Comparison of ENCODE assay signal across 22 mouse cellular contexts in genomic region chr17:94735885-94736284, GRCm38 (mm10). TPM values are rescaled to one million over a fixed set of nuclear protein-coding genes. Genes with fewer than 3 reads are reported as not detected.
DNase-seq lines count a peak whose midpoint lies in the region; ATAC-seq and TF ChIP-seq lines count a peak whose summit lies in the region.
"Had no signal": no experiment of that assay in that cellular context is flagged by ENCODE, and none has a peak within 500 bp of the region (broad histone marks: within the 10 kb centered on the region; RNA-seq: fewer than 3 reads in every experiment).

No protein-coding gene starts in this region.

- TF ChIP-seq CTCF in hindbrain, postnatal 0 days (IDR thresholded peaks at IDR 0.05; ENCODE audit: low read depth) = no peak

- no peaks in the 10 kb centered on the region for H3K9me3 ChIP-seq in hindbrain, embryonic 14.5 days (ENCODE audit: control insufficient read depth, low read length)
- H3K9me3 ChIP-seq in hindbrain, postnatal 0 days (ENCODE audit: low read length) = no peaks in the 10 kb centered on the region
- no peaks in the 10 kb centered on the region for H3K9me3 ChIP-seq in midbrain, embryonic 16.5 days (replicated peaks; ENCODE audit: control insufficient read depth, low read length, poor library complexity, severe bottlenecking)
- H3K9me3 ChIP-seq: G1E; hindbrain, embryonic 15.5 days; intestine, embryonic 15.5 days had no signal

- no peak overlapping the region for H3K4me3 ChIP-seq in hindbrain, embryonic 14.5 days (replicated peaks; ENCODE audit: low read length)
- no peak overlapping the region for H3K4me3 ChIP-seq in hindbrain, postnatal 0 days (ENCODE audit: low read length)
- H3K4me3 ChIP-seq in midbrain, embryonic 16.5 days (ENCODE audit: low read depth, low read length) = no peak overlapping the region
- H3K4me3 ChIP-seq: hindbrain, embryonic 15.5 days; intestine, embryonic 15.5 days had no signal

- no peaks in the 10 kb centered on the region for H3K4me1 ChIP-seq in hindbrain, embryonic 14.5 days (replicated peaks; ENCODE audit: control insufficient read depth, insufficient read depth, low read length)
- no peaks in the 10 kb centered on the region for H3K4me1 ChIP-seq in hindbrain, postnatal 0 days (ENCODE audit: insufficient read depth, low read length)
- H3K4me1 ChIP-seq in midbrain, embryonic 16.5 days (ENCODE audit: control insufficient read depth, insufficient read depth, low read length) = no peaks in the 10 kb centered on the region
- H3K4me1 ChIP-seq: hindbrain, embryonic 15.5 days; intestine, embryonic 15.5 days had no signal

- no peak overlapping the region for H3K27ac ChIP-seq in hindbrain, embryonic 14.5 days
- H3K27ac ChIP-seq in hindbrain, postnatal 0 days = no peak overlapping the region
- no peak overlapping the region for H3K27ac ChIP-seq in midbrain, embryonic 16.5 days (ENCODE audit: low read length)
- H3K27ac ChIP-seq: hindbrain, embryonic 15.5 days; intestine, embryonic 15.5 days; kidney, postnatal 0 days; liver, embryonic 14.5 days; macrophage had no signal

- no peak overlapping the region for H3K4me2 ChIP-seq in hindbrain, embryonic 14.5 days (replicated peaks)
- H3K4me2 ChIP-seq in hindbrain, postnatal 0 days (ENCODE audit: low read depth, low read length) = no peak overlapping the region
- no peak overlapping the region for H3K4me2 ChIP-seq in midbrain, embryonic 16.5 days (ENCODE audit: low read length)
- H3K4me2 ChIP-seq: heart, embryonic 11.5 days; hindbrain, embryonic 15.5 days; intestine, embryonic 15.5 days had no signal

- no peaks in the 10 kb centered on the region for H3K27me3 ChIP-seq in hindbrain, embryonic 14.5 days (ENCODE audit: control insufficient read depth, insufficient read depth, low read length)
- no peaks in the 10 kb centered on the region for H3K27me3 ChIP-seq in hindbrain, postnatal 0 days (ENCODE audit: insufficient read depth, low read length)
- H3K27me3 ChIP-seq in midbrain, embryonic 16.5 days (ENCODE audit: control insufficient read depth, insufficient read depth, low read depth, low read length) = no peaks in the 10 kb centered on the region
- H3K27me3 ChIP-seq: hindbrain, embryonic 15.5 days; intestine, embryonic 15.5 days had no signal

- no peak for DNase-seq in hindbrain, embryonic 14.5 days (ENCODE audit: low spot score)
- no peak for DNase-seq in hindbrain, postnatal 0 days (ENCODE audit: low spot score)
- no peak for DNase-seq in B cell, adult 2 months
- DNase-seq: adrenal gland, adult 8-10 months; cerebellum, adult 8-10 months; gastrocnemius, postnatal 25 days; heart, adult 18-20 months; heart, postnatal 36 days; kidney, adult 8-10 months; layer of hippocampus, postnatal 36 days; lung, adult 2 months; lung, postnatal 10 days had no signal

- H3K9ac ChIP-seq in hindbrain, embryonic 14.5 days = no peak overlapping the region
- no peak overlapping the region for H3K9ac ChIP-seq in hindbrain, postnatal 0 days (replicated peaks; ENCODE audit: low read length)
- H3K9ac ChIP-seq in midbrain, embryonic 16.5 days (ENCODE audit: low read depth, low read length) = no peak overlapping the region
- H3K9ac ChIP-seq: hindbrain, embryonic 15.5 days; intestine, embryonic 15.5 days; liver, embryonic 14.5 days had no signal

- ATAC-seq in hindbrain, embryonic 14.5 days (ENCODE audit: low FRiP score) = peak; percentile 43; the same call in 1 of the 2 replicates
- no peak for ATAC-seq in hindbrain, postnatal 0 days
- ATAC-seq in CD4-positive, CD25-positive, alpha-beta regulatory T cell, adult 4 months = peak; percentile 25
- 0 out of 2 replicates have a peak, but pooled peaks have one; percentile 14 for ATAC-seq in common myeloid progenitor, adult 5-6 weeks (replicated peaks; ENCODE audit: low read depth, poor library complexity, severe bottlenecking)
- ATAC-seq in midbrain, embryonic 16.5 days = 0 out of 2 replicates have a peak, but pooled peaks have one; percentile 32
- ATAC-seq: intestine, embryonic 15.5 days had no signal

- H3K36me3 ChIP-seq in hindbrain, embryonic 14.5 days (replicated peaks; ENCODE audit: control insufficient read depth, insufficient read depth) = peaks cover 52% of the 10 kb centered on the region
- no peaks in the 10 kb centered on the region; the same call in 1 of the 2 replicates for H3K36me3 ChIP-seq in hindbrain, postnatal 0 days (ENCODE audit: insufficient read depth, low read length)
- no peaks in the 10 kb centered on the region for H3K36me3 ChIP-seq in midbrain, embryonic 16.5 days (ENCODE audit: control insufficient read depth, insufficient read depth, low read length)

RNA-seq across cellular contexts. Expression of gene Mettl4, which starts 13.9 kb away (rescaled TPM):
- 24.1 and 24.9 TPM in 2 replicates for polyA plus RNA-seq in hindbrain, embryonic 14.5 days (2014; fragmentation: Nextera tagmentation; extraction: Ambion mirVana)
- total RNA-seq in hindbrain, postnatal 0 days (2014; rRNA removed) = 12.0 and 14.1 TPM in 2 replicates
- 9.5 and 10.2 TPM in 2 replicates for polyA plus RNA-seq in hindbrain, postnatal 0 days (2015; fragmentation: Nextera tagmentation; extraction: Ambion mirVana)
- polyA plus RNA-seq in CD4-positive, CD25-positive, alpha-beta regulatory T cell, adult 4 months (2017; shearing (Covaris generic)) = 10 to 100 TPM; 20.1 to 20.7 TPM
- total RNA-seq in common myeloid progenitor, adult 5-6 weeks (2017) = 27.5 and 31.1 TPM in 2 replicates
- polyA plus RNA-seq in midbrain, embryonic 16.5 days (2015; fragmentation: Nextera tagmentation; extraction: Ambion mirVana) = 14.9 and 18.6 TPM in 2 replicates
